Mouse (Mus musculus): ENCODE measurements around the gene Gss.

The Gss gene

GRCm38 (mm10) chr2:155517455-155518423 is 74.9 kb downstream of the Gss start, which contains the start of the genes Acss2 and Ggt7:
Gene Acss2, plus strand, starts transcription at chr2:155517948.
Gene Ggt7, minus strand, starts transcription at chr2:155518237.
- DNase-seq (ENCODE audit: low read depth, low spot score), result peak; percentile 100

DNA sequence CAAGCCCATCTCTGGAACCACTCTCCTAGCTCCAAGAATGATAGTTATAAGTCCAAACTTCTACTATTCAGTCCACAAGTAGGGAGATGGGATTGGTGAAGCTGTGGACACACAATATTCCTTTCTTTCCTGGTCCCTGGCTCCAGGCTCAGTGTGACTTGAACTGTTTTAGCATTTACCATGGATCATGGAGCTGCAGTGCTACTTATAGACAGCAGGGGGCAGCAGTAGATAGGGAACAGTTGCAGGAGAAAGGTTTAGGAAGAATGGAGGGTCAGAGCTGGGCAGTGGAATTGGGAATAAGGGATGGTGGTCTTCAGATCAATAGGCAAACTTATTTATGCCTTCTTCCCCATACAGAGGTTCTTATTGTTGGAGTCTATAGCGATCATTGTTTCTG is 76.7 kb downstream of the Gss start:
- DNase-seq (ENCODE audit: low read depth, low spot score), result peak; percentile 87

DNA sequence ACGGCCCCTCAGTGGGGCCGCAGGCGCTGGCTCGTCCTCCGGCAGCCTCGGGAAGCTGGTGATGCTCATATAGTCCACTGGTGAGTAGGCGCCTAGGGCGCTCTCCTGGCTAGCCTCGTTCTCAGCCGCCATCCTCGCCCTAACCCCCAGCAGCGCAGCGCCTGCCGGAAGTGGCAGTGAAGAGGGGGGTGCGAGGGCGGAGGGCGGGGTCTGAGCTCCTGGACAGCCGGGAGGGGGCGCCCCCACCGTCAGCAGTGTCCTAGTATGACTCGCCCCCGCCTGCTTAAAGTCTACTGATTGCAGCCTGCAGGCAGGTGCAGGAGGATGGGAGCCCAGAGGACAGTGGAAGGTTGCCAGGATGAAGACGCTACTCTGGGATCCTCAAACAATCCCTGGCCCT is 77.9 kb downstream of the Gss start:
- peak; percentile 95 for DNase-seq (ENCODE audit: low read depth, low spot score)

GRCm38 (mm10) chr2:155513543-155513942 is 79.1 kb downstream of the Gss start:
- peak; percentile 89 for DNase-seq (ENCODE audit: low read depth, low spot score)
